Mouse (Mus musculus) spleen, postnatal 36 days (tissue): ENCODE data around the gene Srek1.

ENCODE experiments used
- DNase-seq, 2 experiments: peaks; one replicate each; pipeline ENCODE4 v3.0.0; 2022; ENCODE audit warnings: low spot score in 2 of 2, mixed read lengths in 1 of 2

The Srek1 gene

GRCm38 (mm10) chr13:103774119-103774757 is at the start of gene Srek1:
Srek1 (minus strand) TSS chr13:103774608.
- DNase-seq, result peak; percentile 84

GRCm38 (mm10) chr13:103822270-103822669 is 47.9 kb upstream of the Srek1 start:
- DNase-seq, result no peak

- DNase-seq, result no peak
Measured at GRCm38 (mm10) chr13:103819377-103819776, 45.0 kb upstream of the Srek1 start.

- DNase-seq, result no peak
Measured at GRCm38 (mm10) chr13:103817935-103818334, 43.5 kb upstream of the Srek1 start.

GRCm38 (mm10) chr13:103807464-103807863 is 33.1 kb upstream of the Srek1 start:
- no peak for DNase-seq

GRCm38 (mm10) chr13:103806210-103806851 is 31.9 kb upstream of the Srek1 start:
- no peak for DNase-seq

- DNase-seq, result no peak
Measured at GRCm38 (mm10) chr13:103803721-103804120, 29.3 kb upstream of the Srek1 start.

- DNase-seq, result no peak
Measured at GRCm38 (mm10) chr13:103801021-103801420, 26.6 kb upstream of the Srek1 start.

- no peak for DNase-seq
Measured at GRCm38 (mm10) chr13:103794688-103795543, 20.5 kb upstream of the Srek1 start.

- no peak for DNase-seq
Measured at GRCm38 (mm10) chr13:103779922-103780585, 5.6 kb upstream of the Srek1 start.

- DNase-seq, result no peak
Measured at GRCm38 (mm10) chr13:103777126-103777525, 2.7 kb upstream of the Srek1 start.

GRCm38 (mm10) chr13:103773407-103774118 is 845 bp downstream of the Srek1 start:
- no peak for DNase-seq

GRCm38 (mm10) chr13:103772917-103773316 is 1.5 kb downstream of the Srek1 start:
- DNase-seq, result no peak

- no peak for DNase-seq
Measured at GRCm38 (mm10) chr13:103770821-103771220, 3.6 kb downstream of the Srek1 start.

- DNase-seq, result no peak
Measured at GRCm38 (mm10) chr13:103767935-103768334, 6.5 kb downstream of the Srek1 start.

- no peak for DNase-seq
Measured at GRCm38 (mm10) chr13:103763640-103764039, 10.8 kb downstream of the Srek1 start.

- no peak for DNase-seq
Measured at GRCm38 (mm10) chr13:103761971-103762370, 12.4 kb downstream of the Srek1 start.

GRCm38 (mm10) chr13:103751421-103751820 is 23.0 kb downstream of the Srek1 start:
- DNase-seq, result peak in 1 of 2 experiments; percentile 36

- no peak for DNase-seq
Measured at GRCm38 (mm10) chr13:103745688-103746087, 28.7 kb downstream of the Srek1 start.

GRCm38 (mm10) chr13:103745160-103745559 is 29.2 kb downstream of the Srek1 start:
- DNase-seq, result no peak

- no peak for DNase-seq
Measured at GRCm38 (mm10) chr13:103735330-103736007, 38.9 kb downstream of the Srek1 start.
